ENCODE assay signal across 24 mouse cellular contexts in the genomic region with DNA sequence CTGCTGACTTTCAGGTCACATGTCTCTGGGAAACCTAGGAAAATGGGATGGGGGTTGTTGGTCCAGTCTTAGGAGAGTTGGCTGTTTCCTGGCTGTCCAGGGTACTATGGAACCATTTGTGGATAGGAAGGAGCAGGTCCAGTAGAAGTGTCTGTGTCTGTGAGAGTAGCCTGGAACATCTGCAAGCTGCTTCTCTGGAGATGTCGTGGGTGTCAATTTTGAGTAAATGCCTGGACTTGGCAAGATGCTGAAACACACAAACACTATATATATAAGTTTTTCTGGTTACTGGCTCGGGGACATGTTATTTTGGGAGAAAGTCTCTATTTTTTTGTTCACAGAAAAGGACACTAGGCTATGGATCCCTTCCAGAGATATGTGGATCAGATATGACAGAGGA. TPM values are rescaled to one million over a fixed set of nuclear protein-coding genes. Genes with fewer than 3 reads are reported as not detected.
DNase-seq lines count a peak whose midpoint lies in the region; ATAC-seq and TF ChIP-seq lines count a peak whose summit lies in the region.
"Had no signal": no experiment of that assay in that cellular context is flagged by ENCODE, and none has a peak within 500 bp of the region (broad histone marks: within the 10 kb centered on the region; RNA-seq: fewer than 3 reads in every experiment).

No protein-coding gene starts in this region.

- TF ChIP-seq CTCF in stomach, postnatal 0 days (IDR thresholded peaks at IDR 0.05; ENCODE audit: low read depth) = no peak

- no peaks in the 10 kb centered on the region for H3K36me3 ChIP-seq in midbrain, embryonic 14.5 days (ENCODE audit: control insufficient read depth, insufficient read depth, low read length)
- no peaks in the 10 kb centered on the region for H3K36me3 ChIP-seq in stomach, postnatal 0 days (ENCODE audit: control insufficient read depth, insufficient read depth, low read length)
- H3K36me3 ChIP-seq: G1E had no signal

- no peak for DNase-seq in frontal cortex, postnatal 10 days (ENCODE audit: low spot score in 2 of 2)
- DNase-seq in right cerebral cortex, adult 18-20 months = peak; percentile 8
- DNase-seq in right cerebral cortex, postnatal 4 days = no peak
- DNase-seq in brain, adult 2 months (ENCODE audit: low read depth, low spot score) = peak; percentile 71
- peak; percentile 47 for DNase-seq in telencephalon, adult 2 months (ENCODE audit: low read depth, low spot score)
- no peak for DNase-seq in midbrain, embryonic 14.5 days
- DNase-seq in stomach, postnatal 0 days (ENCODE audit: low spot score) = no peak
- DNase-seq: adrenal gland, adult 2 months; adrenal gland, adult 8-10 months; adrenal gland, postnatal 10 days; adrenal gland, postnatal 14 days; adrenal gland, postnatal 25 days; adrenal gland, postnatal 36 days; B cell, adult 2 months; cerebellum, adult 11 months; cerebellum, adult 11-12 months; cerebellum, adult 18-20 months had no signal

- no peaks in the 10 kb centered on the region for H3K4me1 ChIP-seq in midbrain, embryonic 14.5 days (ENCODE audit: control insufficient read depth, insufficient read depth, low read length)
- H3K4me1 ChIP-seq in stomach, postnatal 0 days (replicated peaks; ENCODE audit: control insufficient read depth, insufficient read depth) = no peaks in the 10 kb centered on the region

- WGBS in midbrain, embryonic 14.5 days = 82% methylated on average over 2 of the region's 2 CpGs
- 68% methylated on average over 2 of the region's 2 CpGs for WGBS in stomach, postnatal 0 days

- ATAC-seq in frontal cortex, adult (ENCODE audit: low TSS enrichment) = peak; percentile 90
- ATAC-seq in midbrain, embryonic 14.5 days (ENCODE audit: low FRiP score, low TSS enrichment) = no peak
- no peak for ATAC-seq in stomach, postnatal 0 days (ENCODE audit: low FRiP score, low TSS enrichment)
- ATAC-seq: activated CD4-positive, CD25-positive, alpha-beta regulatory T cell, adult 4 months; CD4-positive, CD25-positive, alpha-beta regulatory T cell, adult 4 months; Patski had no signal

- no peak overlapping the region for H3K4me2 ChIP-seq in midbrain, embryonic 14.5 days (ENCODE audit: low read length)
- H3K4me2 ChIP-seq in stomach, postnatal 0 days (replicated peaks; ENCODE audit: low read depth) = no peak overlapping the region

- no peak overlapping the region for H3K9ac ChIP-seq in midbrain, embryonic 14.5 days (replicated peaks; ENCODE audit: low read length)
- H3K9ac ChIP-seq in stomach, postnatal 0 days (ENCODE audit: low read length) = no peak overlapping the region

- TF ChIP-seq EP300 in stomach, postnatal 0 days (optimal IDR thresholded peaks at IDR 0.05) = no peak

- no peak overlapping the region for H3K27ac ChIP-seq in midbrain, embryonic 14.5 days (replicated peaks; ENCODE audit: low read depth, low read length)
- no peak overlapping the region for H3K27ac ChIP-seq in stomach, postnatal 0 days (replicated peaks)

- no peak overlapping the region for H3K4me3 ChIP-seq in midbrain, embryonic 14.5 days (replicated peaks; ENCODE audit: low read depth, low read length)
- no peak overlapping the region for H3K4me3 ChIP-seq in stomach, postnatal 0 days (ENCODE audit: low read depth, low read length)

- no peaks in the 10 kb centered on the region for H3K27me3 ChIP-seq in midbrain, embryonic 14.5 days (ENCODE audit: control insufficient read depth, insufficient read depth, low read length)
- no peaks in the 10 kb centered on the region for H3K27me3 ChIP-seq in stomach, postnatal 0 days (ENCODE audit: control insufficient read depth, insufficient read depth, low read length)
- H3K27me3 ChIP-seq: CH12.LX, Patski had no signal

- no peaks in the 10 kb centered on the region for H3K9me3 ChIP-seq in midbrain, embryonic 14.5 days (ENCODE audit: control insufficient read depth, low read length)
- no peaks in the 10 kb centered on the region for H3K9me3 ChIP-seq in stomach, postnatal 0 days (ENCODE audit: control insufficient read depth, low read length)
- H3K9me3 ChIP-seq: G1E had no signal

RNA-seq across cellular contexts. Expression of a gene that starts 49.0 kb away (rescaled TPM):
- polyA plus RNA-seq in midbrain, embryonic 14.5 days (2014; fragmentation: Nextera tagmentation; extraction: Ambion mirVana) = 0.07 and 0.08 TPM in 2 replicates
- polyA plus RNA-seq in stomach, postnatal 0 days (2015; fragmentation: Nextera tagmentation; extraction: Ambion mirVana) = 0.02 and 0.05 TPM in 2 replicates
- polyA plus RNA-seq: adrenal gland, adult 2 months; C2C12; CD4-positive, CD25-positive, alpha-beta regulatory T cell, adult 4 months; G1E; Patski had no signal

RNA-seq across cellular contexts. Expression of a gene that starts 57.1 kb away (rescaled TPM):
- 43.7 and 44.6 TPM in 2 replicates for polyA plus RNA-seq in midbrain, embryonic 14.5 days (2014; fragmentation: Nextera tagmentation; extraction: Ambion mirVana)
- polyA plus RNA-seq in stomach, postnatal 0 days (2015; fragmentation: Nextera tagmentation; extraction: Ambion mirVana) = 6.0 and 6.7 TPM in 2 replicates
- polyA plus RNA-seq: activated CD4-positive, CD25-positive, alpha-beta regulatory T cell, adult 4 months; CD4-positive, CD25-positive, alpha-beta regulatory T cell, adult 4 months; G1E had no signal

Comparison
In these comparisons a context has a peak if more than half of its experiments do, and no peak if none do; other contexts are left out.
1. DNase-seq: peak in right cerebral cortex, adult 18-20 months (single experiment), brain, adult 2 months (single experiment) and telencephalon, adult 2 months (single experiment); none in frontal cortex, postnatal 10 days (0 of 2), right cerebral cortex, postnatal 4 days (single experiment), midbrain, embryonic 14.5 days (single experiment) and stomach, postnatal 0 days (single experiment).